Mouse (Mus musculus) testis, adult 2 months (tissue): Measurements from ENCODE around the gene Emc7.

Source experiments
- CTCF ChIP-seq: fragments of 200-500 bp; IDR thresholded peaks from 2 replicates; pipeline ENCODE4 v1.5.1; 2012; ENCODE audit warnings: low read depth, mild to moderate bottlenecking, inconsistent platforms, low read length, moderate library complexity; ENCODE audit not compliant: control insufficient read depth, insufficient read depth, insufficient replicate concordance
- POLR2A ChIP-seq: fragments of 200-500 bp; IDR thresholded peaks from 2 replicates; pipeline ENCODE4 v1.6.1; 2012; ENCODE audit warnings: low read depth, mild to moderate bottlenecking, inconsistent platforms, low read length, moderate library complexity; ENCODE audit not compliant: control insufficient read depth

DNA sequence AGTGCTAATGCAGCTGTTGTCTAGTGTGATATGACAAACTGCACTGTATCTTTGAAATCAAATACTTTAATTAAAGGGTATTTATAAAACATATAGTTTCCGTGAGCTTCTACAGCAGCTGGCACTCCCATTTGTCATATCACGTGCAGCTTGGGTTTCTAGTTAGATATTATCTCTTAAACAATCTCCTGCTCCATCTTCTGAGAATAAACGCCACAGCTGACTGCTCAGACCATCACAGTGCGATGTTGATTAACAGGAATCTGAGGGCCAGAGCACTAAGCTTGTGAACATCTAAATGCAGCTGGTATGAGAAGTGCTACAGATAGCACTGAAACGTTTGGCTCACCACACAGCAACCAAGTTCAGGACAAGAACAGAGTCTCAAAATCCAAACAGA, 24.4 kb upstream of the Emc7 start:
- TF ChIP-seq POLR2A (no peak), CTCF (no peak)
